Mouse (Mus musculus): ENCODE results near the gene Fbxo40. TPM values are rescaled to one million over a fixed set of nuclear protein-coding genes. Genes with fewer than 3 reads are reported as not detected.

Gene Fbxo40
- polyA plus RNA-seq, 1 experiment: 1.9 TPM

DNA sequence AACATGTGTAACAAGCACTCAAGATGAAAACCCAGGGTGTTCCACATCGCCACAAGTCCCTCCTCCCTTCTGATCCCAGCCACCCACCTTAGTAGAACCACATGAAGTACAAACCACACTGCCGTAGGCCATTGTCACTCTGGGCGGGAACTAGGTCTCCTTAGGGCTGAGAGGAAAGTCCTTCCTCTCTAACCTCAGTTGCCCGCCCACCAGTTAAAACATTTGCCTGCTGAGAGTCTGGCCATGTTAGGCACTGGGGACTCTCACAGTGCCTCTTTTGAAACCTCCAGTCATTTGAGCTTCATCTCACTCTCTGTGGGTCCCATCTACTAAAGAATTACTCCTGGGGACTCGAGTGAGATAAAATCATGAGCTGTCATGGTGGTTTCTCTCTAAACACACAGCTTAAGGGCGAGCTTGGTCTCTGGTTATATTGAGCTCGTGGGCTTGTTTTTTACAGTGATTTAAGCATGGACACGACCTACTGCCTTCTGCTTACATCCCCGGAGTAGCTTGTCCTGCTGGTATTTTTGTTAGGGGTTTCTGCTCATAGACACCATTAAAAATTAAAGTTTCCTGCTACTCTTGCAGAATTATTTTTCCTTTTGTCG lies 62.7 kb downstream of the Fbxo40 start:
- Histone ChIP-seq H3K27ac (ENCODE audit: insufficient read depth, low read length) (no peak overlapping the region), H3K4me3 (replicated peaks; ENCODE audit: insufficient read depth, low read depth, low read length) (no peak overlapping the region), H3K27me3 (ENCODE audit: control insufficient read depth, insufficient read depth, low read length) (no peaks in the 10 kb centered on the region), H3K4me1 (ENCODE audit: control insufficient read depth, insufficient read depth, low read length) (no peaks in the 10 kb centered on the region)
- TF ChIP-seq CTCF (IDR thresholded peaks at IDR 0.05; ENCODE audit: borderline replicate concordance, insufficient read depth, low read depth, low read length): no peak
- TF ChIP-seq POLR2A (IDR thresholded peaks at IDR 0.05; ENCODE audit: borderline replicate concordance, insufficient read depth, low read length): no peak
- WGBS: 92% methylated on average over 10 of the region's 10 CpGs
- no peak for DNase-seq

- no peak overlapping the region for H3K27ac ChIP-seq (ENCODE audit: insufficient read depth, low read length)
- WGBS: 94% methylated on average over 10 of the region's 10 CpGs
Observed at GRCm38 (mm10) chr16:36926514-36927447, 63.5 kb downstream of the Fbxo40 start.

GRCm38 (mm10) chr16:36925797-36926196 lies 64.5 kb downstream of the Fbxo40 start:
- no peak for TF ChIP-seq POLR2A (IDR thresholded peaks at IDR 0.05; ENCODE audit: borderline replicate concordance, insufficient read depth, low read length)
- TF ChIP-seq CTCF (IDR thresholded peaks at IDR 0.05; ENCODE audit: borderline replicate concordance, insufficient read depth, low read depth, low read length): no peak
- 75% methylated on average over 6 of the region's 6 CpGs for WGBS
- Histone ChIP-seq H3K4me3 (replicated peaks; ENCODE audit: insufficient read depth, low read depth, low read length) (no peak overlapping the region), H3K4me1 (ENCODE audit: control insufficient read depth, insufficient read depth, low read length) (peaks cover 4% of the 10 kb centered on the region; the same call in 1 of the 2 replicates), H3K27ac (ENCODE audit: insufficient read depth, low read length) (no peak overlapping the region), H3K27me3 (ENCODE audit: control insufficient read depth, insufficient read depth, low read length) (no peaks in the 10 kb centered on the region)
- DNase-seq: no peak

More at GRCm38 (mm10) chr16:36926514-36927447, 63.5 kb downstream of the Fbxo40 start:
- peaks cover 4% of the 10 kb centered on the region; the same call in 1 of the 2 replicates for H3K4me1 ChIP-seq (ENCODE audit: control insufficient read depth, insufficient read depth, low read length)
- TF ChIP-seq CTCF (IDR thresholded peaks at IDR 0.05; ENCODE audit: borderline replicate concordance, insufficient read depth, low read depth, low read length) (no peak), POLR2A (IDR thresholded peaks at IDR 0.05; ENCODE audit: borderline replicate concordance, insufficient read depth, low read length) (no peak)
- no peak overlapping the region for H3K4me3 ChIP-seq (replicated peaks; ENCODE audit: insufficient read depth, low read depth, low read length)
- H3K27me3 ChIP-seq (ENCODE audit: control insufficient read depth, insufficient read depth, low read length): no peaks in the 10 kb centered on the region
- no peak for DNase-seq

DNA sequence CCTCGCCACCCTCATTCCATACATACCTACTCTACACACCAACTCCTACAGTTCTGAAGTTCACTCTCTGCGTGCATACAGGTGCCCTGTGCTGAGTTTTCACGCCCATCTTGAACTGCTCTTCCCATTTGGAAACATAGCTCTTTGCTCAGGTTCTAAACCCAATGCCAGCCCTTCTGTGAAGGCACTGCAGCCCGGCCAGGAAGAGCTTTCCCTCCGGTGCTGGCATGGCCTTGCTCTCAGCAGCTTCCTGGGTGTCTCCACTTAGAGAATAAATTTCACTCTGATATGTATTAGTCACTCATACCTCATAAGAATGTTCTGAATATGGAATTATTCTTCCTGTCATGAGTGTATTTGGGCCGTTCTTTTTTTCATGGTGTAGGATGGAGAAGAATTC lies 64.9 kb downstream of the Fbxo40 start:
- TF ChIP-seq CTCF (IDR thresholded peaks at IDR 0.05; ENCODE audit: borderline replicate concordance, insufficient read depth, low read depth, low read length) (no peak), POLR2A (IDR thresholded peaks at IDR 0.05; ENCODE audit: borderline replicate concordance, insufficient read depth, low read length) (no peak)
- H3K27me3 ChIP-seq (ENCODE audit: control insufficient read depth, insufficient read depth, low read length): no peaks in the 10 kb centered on the region
- 93% methylated on average over 6 of the region's 6 CpGs for WGBS
- H3K27ac ChIP-seq (ENCODE audit: insufficient read depth, low read length): no peak overlapping the region
- H3K4me3 ChIP-seq (replicated peaks; ENCODE audit: insufficient read depth, low read depth, low read length): no peak overlapping the region
- DNase-seq: no peak
- peaks cover 4% of the 10 kb centered on the region; the same call in 1 of the 2 replicates for H3K4me1 ChIP-seq (ENCODE audit: control insufficient read depth, insufficient read depth, low read length)

DNA sequence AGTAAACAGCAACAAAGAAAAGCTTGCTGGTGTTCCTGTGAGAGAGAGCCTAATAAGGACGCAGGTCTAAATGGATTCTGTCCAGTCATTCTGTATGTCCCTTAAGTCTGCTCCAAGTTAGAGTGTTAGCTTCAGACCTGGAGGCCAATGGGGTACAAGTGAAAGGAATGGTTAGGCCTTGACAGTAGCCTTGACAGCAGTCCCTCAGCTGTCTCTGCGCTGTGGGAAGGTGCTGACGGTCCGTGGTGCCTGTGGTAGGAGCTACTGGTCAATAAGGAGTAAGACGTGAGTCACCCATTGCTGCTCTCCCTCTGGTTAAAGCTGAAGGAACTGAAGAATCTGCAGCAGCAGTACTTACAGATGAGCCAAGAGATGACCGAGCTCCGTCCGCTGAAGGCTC lies 66.0 kb downstream of the Fbxo40 start:
- Histone ChIP-seq H3K4me1 (ENCODE audit: control insufficient read depth, insufficient read depth, low read length) (peaks cover 4% of the 10 kb centered on the region; the same call in 1 of the 2 replicates), H3K4me3 (replicated peaks; ENCODE audit: insufficient read depth, low read depth, low read length) (no peak overlapping the region), H3K27ac (ENCODE audit: insufficient read depth, low read length) (no peak overlapping the region), H3K27me3 (ENCODE audit: control insufficient read depth, insufficient read depth, low read length) (no peaks in the 10 kb centered on the region; the same call in 1 of the 2 replicates)
- 92% methylated on average over 8 of the region's 8 CpGs for WGBS
- TF ChIP-seq CTCF (IDR thresholded peaks at IDR 0.05; ENCODE audit: borderline replicate concordance, insufficient read depth, low read depth, low read length): no peak
- no peak for TF ChIP-seq POLR2A (IDR thresholded peaks at IDR 0.05; ENCODE audit: borderline replicate concordance, insufficient read depth, low read length)
- DNase-seq: no peak

DNA sequence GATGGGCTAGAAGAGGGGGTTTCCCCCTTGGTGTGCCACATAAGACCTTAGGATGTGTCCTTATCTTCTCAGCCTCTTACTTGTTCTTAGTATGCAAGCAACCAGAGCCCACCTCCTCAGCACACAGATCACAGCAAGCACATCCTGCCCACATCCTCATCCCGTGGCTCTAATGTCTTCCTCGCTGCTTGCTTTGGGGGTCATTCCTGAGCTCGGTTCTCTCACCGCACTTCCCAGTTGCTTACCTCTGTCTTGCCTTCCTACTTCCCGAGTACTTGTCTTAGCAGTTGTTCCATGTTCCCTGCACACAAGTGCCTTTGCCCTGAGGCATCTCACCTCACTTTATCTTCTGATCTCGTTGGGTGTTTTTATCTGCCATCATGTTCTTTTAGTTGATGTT lies 68.3 kb downstream of the Fbxo40 start:
- no peak for TF ChIP-seq POLR2A (IDR thresholded peaks at IDR 0.05; ENCODE audit: borderline replicate concordance, insufficient read depth, low read length)
- Histone ChIP-seq H3K27ac (ENCODE audit: insufficient read depth, low read length) (no peak overlapping the region), H3K4me1 (ENCODE audit: control insufficient read depth, insufficient read depth, low read length) (peaks cover 4% of the 10 kb centered on the region; the same call in 1 of the 2 replicates), H3K27me3 (ENCODE audit: control insufficient read depth, insufficient read depth, low read length) (no peaks in the 10 kb centered on the region; the same call in 1 of the 2 replicates), H3K4me3 (replicated peaks; ENCODE audit: insufficient read depth, low read depth, low read length) (no peak overlapping the region)
- DNase-seq: no peak
- WGBS: 94% methylated on average over 6 of the region's 6 CpGs

GRCm38 (mm10) chr16:36921067-36921613 lies 69.1 kb downstream of the Fbxo40 start:
- Histone ChIP-seq H3K4me3 (replicated peaks; ENCODE audit: insufficient read depth, low read depth, low read length) (no peak overlapping the region), H3K27me3 (ENCODE audit: control insufficient read depth, insufficient read depth, low read length) (no peaks in the 10 kb centered on the region; the same call in 1 of the 2 replicates), H3K4me1 (ENCODE audit: control insufficient read depth, insufficient read depth, low read length) (peaks cover 4% of the 10 kb centered on the region; the same call in 1 of the 2 replicates), H3K27ac (ENCODE audit: insufficient read depth, low read length) (no peak overlapping the region)
- no peak for DNase-seq
- TF ChIP-seq CTCF (IDR thresholded peaks at IDR 0.05; ENCODE audit: borderline replicate concordance, insufficient read depth, low read depth, low read length) (no peak), POLR2A (IDR thresholded peaks at IDR 0.05; ENCODE audit: borderline replicate concordance, insufficient read depth, low read length) (no peak)
- WGBS: 93% methylated on average over 8 of the region's 8 CpGs
